Mouse (Mus musculus) yolk sac, embryonic 10.5 days (tissue): ENCODE data around the gene Letmd1.
"Not testable (repeated sequence)": the region's sequence is repeated elsewhere in the genome, so short reads cannot be mapped to it uniquely, and the experiment has no call there.

Source experiments
- DNase-seq: peaks from one replicate; pipeline ENCODE4 v3.0.0-alpha.2; 2017; ENCODE audit warnings: low spot score

Letmd1 gene

DNA sequence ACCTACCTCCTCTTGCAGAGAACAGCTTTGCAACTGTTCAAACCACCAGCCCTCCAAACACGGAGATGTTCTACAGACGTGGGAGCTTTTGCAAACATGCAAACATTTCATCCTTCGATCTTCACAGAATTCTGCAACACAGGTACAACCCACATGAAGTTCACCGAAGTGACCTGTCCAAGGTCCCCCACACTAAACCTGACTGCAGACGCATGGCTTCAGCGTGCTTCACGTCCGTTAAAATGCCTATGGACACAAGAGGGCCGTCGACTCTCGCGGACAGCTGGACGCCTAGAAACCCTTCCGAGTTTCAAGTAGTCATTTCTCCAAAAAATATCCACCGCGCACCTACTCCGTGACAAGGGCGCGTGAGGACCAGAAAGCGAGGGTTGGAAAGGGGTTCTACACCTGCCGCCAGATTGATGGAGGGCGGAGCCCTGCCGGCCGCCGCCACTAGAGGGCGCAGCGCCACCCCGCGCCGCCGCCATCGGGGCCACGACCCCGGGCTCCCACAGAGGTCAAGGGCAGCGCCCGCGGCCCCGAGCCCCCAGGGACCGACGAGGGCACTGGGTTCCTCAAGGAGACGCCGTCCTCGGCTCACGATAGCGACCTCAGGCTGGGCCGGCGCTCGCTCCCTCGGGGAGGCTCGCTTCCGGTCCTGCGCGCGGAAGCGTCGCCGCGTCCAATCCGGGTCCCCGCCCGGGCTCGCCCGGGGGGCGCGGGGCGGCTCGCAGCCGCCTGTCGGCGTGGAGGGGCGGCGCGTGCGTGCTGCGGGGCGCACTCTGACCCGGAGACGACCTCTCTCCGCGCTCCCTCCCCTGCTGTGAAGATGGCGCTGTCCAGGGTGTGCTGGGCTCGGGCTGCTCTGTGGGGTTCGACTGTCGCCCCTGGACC, at the start of gene Letmd1:
Gene Letmd1 (plus strand): TSS at position 729 of the 894 bp plus-strand sequence.
- peak; percentile 86 for DNase-seq

DNA sequence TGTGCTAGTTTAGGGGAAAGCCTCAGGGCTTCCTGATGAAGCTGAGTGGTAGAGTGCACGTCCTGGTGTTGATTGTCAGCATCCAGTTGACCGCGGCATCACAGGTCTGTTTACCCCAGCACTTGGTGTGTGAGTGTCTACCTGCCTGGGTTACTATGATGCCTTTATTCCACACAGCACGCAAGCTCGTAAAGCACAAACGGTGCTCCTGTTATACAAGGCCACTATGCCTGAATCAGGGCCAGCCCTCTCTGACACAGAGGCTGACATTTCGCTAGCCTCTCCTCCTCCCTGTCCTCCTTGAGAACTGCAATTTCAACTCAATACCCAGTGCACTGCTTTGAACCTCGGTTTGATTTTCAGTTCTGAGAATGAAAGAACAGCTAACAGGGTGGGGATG, 49.5 kb upstream of the Letmd1 start:
- DNase-seq = no peak

- peak; percentile 72 for DNase-seq
Measured at GRCm38 (mm10) chr15:100419901-100420745, 48.7 kb upstream of the Letmd1 start.

GRCm38 (mm10) chr15:100421059-100421757, 47.6 kb upstream of the Letmd1 start:
- no peak for DNase-seq

- DNase-seq = not testable (repeated sequence)
Measured at GRCm38 (mm10) chr15:100421758-100422197, 47.0 kb upstream of the Letmd1 start, which contains the start of gene Gm5475. TSS of gene Gm5475 (plus strand) at chr15:100422147.

- DNase-seq = no peak
Measured at GRCm38 (mm10) chr15:100422476-100422875, 46.3 kb upstream of the Letmd1 start.

GRCm38 (mm10) chr15:100422899-100423860, 45.6 kb upstream of the Letmd1 start:
- peak; percentile 96 for DNase-seq

- DNase-seq = no peak
Measured at GRCm38 (mm10) chr15:100423916-100424315, 44.9 kb upstream of the Letmd1 start.

GRCm38 (mm10) chr15:100424396-100425122, 44.3 kb upstream of the Letmd1 start, which contains the start of gene Slc11a2:
TSS of gene Slc11a2 (minus strand) at chr15:100425072.
- no peak for DNase-seq

GRCm38 (mm10) chr15:100428296-100428905, 40.4 kb upstream of the Letmd1 start:
- DNase-seq = no peak

- no peak for DNase-seq
Measured at GRCm38 (mm10) chr15:100429959-100430565, 38.8 kb upstream of the Letmd1 start.

- DNase-seq = no peak
Measured at GRCm38 (mm10) chr15:100433234-100433633, 35.6 kb upstream of the Letmd1 start.

DNA sequence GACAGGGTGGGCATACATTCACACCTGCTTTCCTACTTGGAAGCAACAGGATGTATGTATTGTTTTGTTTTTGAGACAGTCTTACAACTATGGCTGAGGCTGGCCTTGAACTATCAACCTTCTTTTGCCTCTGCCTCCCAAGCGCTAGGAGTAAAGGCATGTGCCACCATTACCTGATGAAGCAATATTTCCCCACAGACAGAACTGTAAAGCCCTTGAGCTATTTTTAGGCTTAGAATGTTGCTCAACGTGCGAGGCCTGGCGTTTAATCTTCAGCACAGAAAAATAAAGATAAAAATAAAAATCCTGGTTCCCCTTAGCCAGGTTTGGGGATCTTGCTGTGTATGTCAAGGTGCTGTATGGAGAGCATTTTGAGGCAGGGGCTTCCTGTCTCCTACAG, 32.7 kb upstream of the Letmd1 start:
- no peak for DNase-seq

- DNase-seq = no peak
Measured at GRCm38 (mm10) chr15:100436518-100436917, 32.3 kb upstream of the Letmd1 start.

- DNase-seq = peak; percentile 91
Measured at GRCm38 (mm10) chr15:100443126-100443922, 25.5 kb upstream of the Letmd1 start.

DNA sequence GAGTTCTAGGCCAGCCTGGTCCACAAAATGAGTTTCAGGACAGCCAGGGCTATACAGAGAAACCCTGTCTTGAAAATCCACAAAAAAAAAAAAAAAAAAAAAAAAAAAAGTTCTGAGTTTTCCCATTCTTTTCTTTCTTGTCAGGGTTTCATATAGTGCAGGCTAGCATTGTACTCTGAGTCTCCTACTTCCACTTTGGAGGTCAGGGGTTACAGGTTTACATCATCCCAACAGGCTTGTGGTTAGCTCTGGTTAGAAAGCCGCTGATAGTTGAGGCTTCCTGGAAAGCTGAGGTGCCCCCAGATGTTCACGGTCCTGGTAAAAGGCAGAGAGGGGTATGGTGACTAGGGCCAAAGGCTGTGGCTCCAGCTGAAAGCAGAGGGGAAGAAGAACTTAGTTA, 21.9 kb upstream of the Letmd1 start:
- no peak for DNase-seq

DNA sequence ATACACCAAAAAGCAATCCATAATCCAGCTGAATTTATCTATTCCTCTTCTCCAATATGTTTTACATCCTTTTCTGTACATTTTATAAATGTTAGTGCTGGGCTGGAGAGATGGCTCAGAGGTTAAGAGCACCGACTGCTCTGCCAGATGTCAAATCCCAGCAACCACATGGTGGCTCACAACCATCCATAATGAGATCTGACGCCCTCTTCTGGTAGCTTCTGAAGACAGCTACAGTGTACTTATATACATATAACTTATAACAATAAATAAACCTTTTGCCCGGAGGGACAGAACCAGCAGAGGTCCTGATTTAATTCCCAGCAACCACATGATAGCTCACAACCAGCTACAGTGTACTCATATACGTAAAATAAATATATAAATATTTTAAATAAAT, 20.3 kb upstream of the Letmd1 start:
- DNase-seq = no peak

GRCm38 (mm10) chr15:100449495-100449894, 19.3 kb upstream of the Letmd1 start:
- DNase-seq = no peak
